Mouse (Mus musculus): ENCODE measurements around the gene Tpte.
"Not testable (repeated sequence)": the region's sequence is repeated elsewhere in the genome, so short reads cannot be mapped to it uniquely, and the experiment has no call there.

The Tpte gene

GRCm38 (mm10) chr8:22282999-22283491 lies at the start of gene Tpte:
Gene Tpte (plus strand): TSS chr8:22283441.
- no peak for DNase-seq

GRCm38 (mm10) chr8:22242986-22243385 lies 40.3 kb upstream of the Tpte start:
- no peak for DNase-seq

- DNase-seq, result no peak
Observed at GRCm38 (mm10) chr8:22245663-22246062, 37.6 kb upstream of the Tpte start.

GRCm38 (mm10) chr8:22247956-22248355 lies 35.3 kb upstream of the Tpte start:
- no peak for DNase-seq

GRCm38 (mm10) chr8:22249080-22249479 lies 34.2 kb upstream of the Tpte start:
- DNase-seq, result no peak

GRCm38 (mm10) chr8:22258946-22259450 lies 24.2 kb upstream of the Tpte start:
- DNase-seq, result no peak

GRCm38 (mm10) chr8:22259531-22259930 lies 23.7 kb upstream of the Tpte start:
- DNase-seq, result no peak

- no peak for DNase-seq
Observed at GRCm38 (mm10) chr8:22260091-22260722, 23.0 kb upstream of the Tpte start.

- DNase-seq, result no peak
Observed at GRCm38 (mm10) chr8:22262267-22262666, 21.0 kb upstream of the Tpte start.

GRCm38 (mm10) chr8:22264292-22264691 lies 18.9 kb upstream of the Tpte start:
- no peak for DNase-seq

- DNase-seq, result no peak
Observed at GRCm38 (mm10) chr8:22264787-22265186, 18.5 kb upstream of the Tpte start.

- no peak for DNase-seq
Observed at GRCm38 (mm10) chr8:22265194-22265593, 18.0 kb upstream of the Tpte start.

GRCm38 (mm10) chr8:22266809-22267208 lies 16.4 kb upstream of the Tpte start:
- no peak for DNase-seq

GRCm38 (mm10) chr8:22273142-22273541 lies 10.1 kb upstream of the Tpte start:
- no peak for DNase-seq

GRCm38 (mm10) chr8:22274641-22275040 lies 8.6 kb upstream of the Tpte start:
- no peak for DNase-seq

GRCm38 (mm10) chr8:22302326-22302725 lies 19.1 kb downstream of the Tpte start:
- DNase-seq, result no peak

- no peak for DNase-seq
Observed at GRCm38 (mm10) chr8:22302896-22303306, 19.7 kb downstream of the Tpte start.

- DNase-seq, result not testable (repeated sequence)
Observed at GRCm38 (mm10) chr8:22304045-22304444, 20.8 kb downstream of the Tpte start.

- DNase-seq, result no peak
Observed at GRCm38 (mm10) chr8:22306999-22307398, 23.8 kb downstream of the Tpte start.

GRCm38 (mm10) chr8:22311446-22311845 lies 28.2 kb downstream of the Tpte start:
- DNase-seq, result no peak

GRCm38 (mm10) chr8:22335426-22335825 lies 52.2 kb downstream of the Tpte start:
- no peak for DNase-seq

GRCm38 (mm10) chr8:22359359-22359758 lies 76.1 kb downstream of the Tpte start:
- no peak for DNase-seq

GRCm38 (mm10) chr8:22359882-22360281 lies 76.6 kb downstream of the Tpte start:
- DNase-seq, result no peak

- no peak for DNase-seq
Observed at GRCm38 (mm10) chr8:22376311-22376710, 93.1 kb downstream of the Tpte start.

GRCm38 (mm10) chr8:22376903-22377302 lies 93.7 kb downstream of the Tpte start:
- peak; percentile 29 to 34 for DNase-seq
